8 mouse cellular contexts compared by ENCODE assay signal in genomic region chr12:91778211-91779003, GRCm38 (mm10). TPM values are rescaled to one million over a fixed set of nuclear protein-coding genes. Genes with fewer than 3 reads are reported as not detected.
DNase-seq lines count a peak whose midpoint lies in the region; ATAC-seq lines count a peak whose summit lies in the region.

No protein-coding gene starts in this region.

- peak overlapping the region; percentile 98 for H3K4me2 ChIP-seq in hindbrain, embryonic 12.5 days (replicated peaks)

- H3K4me3 ChIP-seq in hindbrain, embryonic 12.5 days: peak overlapping the region; percentile 78
- peak overlapping the region; percentile 100 for H3K4me3 ChIP-seq in megakaryocyte, embryonic 14.5 days (replicated peaks)

- 0 out of 2 replicates have a peak, but pooled peaks cover 5% of the 10 kb centered on the region for H3K4me1 ChIP-seq in hindbrain, embryonic 12.5 days
- peaks cover 74% of the 10 kb centered on the region for H3K4me1 ChIP-seq in megakaryocyte, embryonic 14.5 days

- no peaks in the 10 kb centered on the region for H3K9me3 ChIP-seq in hindbrain, embryonic 12.5 days (replicated peaks)
- H3K9me3 ChIP-seq in megakaryocyte, embryonic 14.5 days: no peaks in the 10 kb centered on the region

- peak; percentile 88 for ATAC-seq in hindbrain, embryonic 12.5 days (ENCODE audit: low FRiP score)

- peaks cover 6% of the 10 kb centered on the region; the same call in 1 of the 2 replicates for H3K27me3 ChIP-seq in hindbrain, embryonic 12.5 days
- H3K27me3 ChIP-seq in megakaryocyte, embryonic 14.5 days (replicated peaks): no peaks in the 10 kb centered on the region

- 2% methylated on average over 50 of the region's 51 CpGs for WGBS in hindbrain, embryonic 12.5 days

- no peak overlapping the region for H3K27ac ChIP-seq in hindbrain, embryonic 12.5 days

- no peaks in the 10 kb centered on the region for H3K36me3 ChIP-seq in hindbrain, embryonic 12.5 days
- peaks cover 36% of the 10 kb centered on the region for H3K36me3 ChIP-seq in megakaryocyte, embryonic 14.5 days (replicated peaks; ENCODE audit: low read length)

- peak; percentile 30 for DNase-seq in cerebellum, adult 11-12 months
- no peak for DNase-seq in cerebellum, adult 9-10 months
- DNase-seq in cerebellum, adult 18-20 months: peak; percentile 11 to 26
- DNase-seq in frontal cortex, postnatal 10 days (ENCODE audit: low spot score in 2 of 2): peak; percentile 55 to 68
- DNase-seq in layer of hippocampus, postnatal 25 days (ENCODE audit: extremely low spot score in 1 of 2, low spot score in 1 of 2): peak; percentile 47 to 58
- DNase-seq in right cerebral cortex, postnatal 4 days: peak; percentile 75

- H3K9ac ChIP-seq in hindbrain, embryonic 12.5 days: peak overlapping the region; percentile 62

RNA-seq across cellular contexts. Expression of gene Ston2, which starts 9.8 kb away (rescaled TPM):
- polyA plus RNA-seq in hindbrain, embryonic 12.5 days (2016; fragmentation: Nextera tagmentation; extraction: Ambion mirVana): 6.7 and 8.0 TPM in 2 replicates
- 10 to 100 TPM; 27.8 to 34.7 TPM for total RNA-seq in layer of hippocampus, postnatal 25 days (2021)
- polyA plus RNA-seq in megakaryocyte, embryonic 14.5 days (2012; ENCODE audit: insufficient read depth, low replicate concordance): 77.2 and 85.3 TPM in 2 replicates
